Mouse (Mus musculus): ENCODE data around the gene Larp1. TPM values are rescaled to one million over a fixed set of nuclear protein-coding genes. Genes with fewer than 3 reads are reported as not detected.
"Not testable (repeated sequence)": the region's sequence is repeated elsewhere in the genome, so short reads cannot be mapped to it uniquely, and the experiment has no call there.

Larp1 gene
- total RNA-seq, 4 experiments from 2014 or later: 91.6 to 96.7 (median 94.3) TPM

DNA sequence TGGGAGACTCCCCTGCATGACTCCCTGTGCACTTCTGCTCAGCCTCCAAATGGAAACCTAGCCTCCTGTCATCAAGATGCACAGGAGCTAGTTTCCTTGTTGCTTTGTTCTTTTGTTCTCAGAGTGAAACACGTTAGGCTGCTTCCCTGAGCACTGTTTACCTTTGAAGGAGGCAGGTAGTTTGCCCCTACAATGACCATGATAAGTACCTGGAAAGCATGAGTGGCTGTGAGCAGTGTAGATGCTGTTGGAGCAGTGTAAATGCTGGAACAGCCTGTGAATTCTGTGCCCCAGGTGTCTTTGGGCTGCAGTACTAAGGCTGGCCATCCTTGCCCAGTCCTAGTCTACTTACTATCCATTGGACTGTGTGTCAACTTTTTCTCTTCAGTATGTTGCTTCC is 18.0 kb downstream of the Larp1 start:
- no peak for DNase-seq (ENCODE audit: low spot score in 2 of 2)

DNA sequence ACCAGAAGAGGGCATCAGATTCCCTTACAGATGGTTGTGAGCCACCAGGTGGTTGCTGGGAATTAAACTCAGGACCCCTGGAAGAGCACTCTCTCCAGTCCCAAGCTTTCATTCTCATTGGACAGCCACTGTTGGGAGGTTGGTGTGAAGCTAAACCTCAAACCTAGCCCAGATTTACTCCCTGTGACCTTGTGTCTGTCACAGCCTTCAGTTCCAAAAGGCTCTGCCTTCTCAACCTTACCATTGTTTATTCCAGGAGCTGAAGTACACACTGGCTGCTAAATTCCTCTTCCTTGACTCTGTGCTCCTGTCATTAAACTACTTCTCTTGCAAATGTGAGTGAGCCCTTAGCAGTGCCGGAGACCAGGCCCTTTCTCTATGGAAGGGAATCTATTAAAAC is 20.1 kb downstream of the Larp1 start:
- DNase-seq (ENCODE audit: low spot score in 2 of 2): no peak

DNA sequence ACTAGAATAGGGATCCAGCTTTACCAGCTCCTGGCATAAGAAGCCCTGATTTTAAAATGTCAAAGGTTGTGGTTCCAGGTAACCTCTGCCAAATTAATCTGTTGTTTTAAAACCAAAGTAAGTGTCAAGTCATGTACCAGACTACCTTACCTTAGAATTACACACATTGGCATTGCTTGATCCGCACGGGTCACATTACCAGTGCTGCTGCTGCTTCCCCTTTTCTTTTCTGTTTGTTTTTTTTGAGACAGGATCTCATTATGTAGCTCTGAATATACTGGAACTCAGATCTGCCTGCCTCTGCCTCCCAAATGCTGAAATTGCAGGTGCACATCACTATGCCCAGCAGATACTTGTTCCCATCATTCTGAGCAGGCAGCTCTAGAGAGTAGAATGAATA is 21.0 kb downstream of the Larp1 start:
- no peak for DNase-seq (ENCODE audit: low spot score in 2 of 2)

DNA sequence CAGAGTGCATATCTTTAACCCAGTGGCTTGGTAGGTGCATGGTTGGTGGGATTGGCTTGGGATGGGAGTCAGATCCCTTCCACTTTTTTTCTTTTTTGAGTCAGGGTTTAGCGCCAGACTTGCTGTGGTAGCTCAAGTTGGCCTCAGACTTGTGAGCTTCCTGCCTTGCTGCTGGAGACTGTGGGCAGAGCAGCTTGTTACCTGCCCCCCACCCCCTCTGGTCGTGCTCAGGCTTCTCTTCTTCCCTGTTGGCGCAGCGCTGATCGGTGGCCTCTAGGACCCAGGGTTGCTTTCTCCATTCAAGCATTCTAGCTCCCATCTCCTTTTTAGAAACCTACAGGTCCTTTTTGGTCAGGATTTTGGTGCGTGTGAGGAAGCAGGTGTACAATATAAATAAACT is 22.3 kb downstream of the Larp1 start:
- no peak for DNase-seq (ENCODE audit: low spot score in 2 of 2)

DNA sequence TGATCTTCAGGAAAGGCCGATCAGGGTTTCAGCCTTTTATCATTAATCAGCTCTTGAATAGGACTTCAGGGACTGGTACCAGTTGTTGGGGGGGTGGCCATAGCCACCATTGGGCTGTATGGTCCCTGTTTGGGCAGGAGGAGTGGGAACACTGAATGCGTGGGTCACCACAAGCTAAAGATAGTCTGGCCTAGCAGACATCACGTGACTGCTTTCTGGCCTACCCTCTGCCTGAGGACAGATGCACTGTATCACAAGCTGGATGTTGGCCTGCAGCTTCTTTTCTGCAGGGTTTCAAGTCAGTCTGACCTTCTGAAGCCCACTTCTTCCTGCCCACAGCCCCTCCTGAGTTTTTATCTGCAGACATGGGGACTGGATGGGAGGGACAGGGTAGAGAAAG is 24.8 kb downstream of the Larp1 start:
- no peak for DNase-seq (ENCODE audit: low spot score in 2 of 2)

DNA sequence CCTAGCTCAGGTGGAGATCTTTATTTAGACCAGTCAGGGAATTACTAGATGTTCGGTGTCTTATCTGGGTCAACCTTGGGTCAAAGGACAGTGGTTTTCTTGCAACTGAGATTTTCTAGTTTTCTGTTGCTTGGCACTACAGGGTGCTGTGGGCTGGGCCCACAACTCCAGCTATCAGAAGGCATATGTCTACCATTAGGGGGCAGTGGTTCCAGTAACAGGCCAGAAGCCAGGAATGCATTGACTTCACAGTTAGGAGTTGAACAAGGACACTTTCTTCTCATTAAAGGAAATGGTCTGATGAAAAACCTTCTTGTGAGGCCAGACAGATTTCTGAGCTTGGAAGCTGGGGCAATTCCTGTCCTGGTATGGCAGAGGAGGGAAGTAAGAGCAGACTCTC is 30.2 kb downstream of the Larp1 start:
- DNase-seq (ENCODE audit: low spot score in 2 of 2): no peak

DNA sequence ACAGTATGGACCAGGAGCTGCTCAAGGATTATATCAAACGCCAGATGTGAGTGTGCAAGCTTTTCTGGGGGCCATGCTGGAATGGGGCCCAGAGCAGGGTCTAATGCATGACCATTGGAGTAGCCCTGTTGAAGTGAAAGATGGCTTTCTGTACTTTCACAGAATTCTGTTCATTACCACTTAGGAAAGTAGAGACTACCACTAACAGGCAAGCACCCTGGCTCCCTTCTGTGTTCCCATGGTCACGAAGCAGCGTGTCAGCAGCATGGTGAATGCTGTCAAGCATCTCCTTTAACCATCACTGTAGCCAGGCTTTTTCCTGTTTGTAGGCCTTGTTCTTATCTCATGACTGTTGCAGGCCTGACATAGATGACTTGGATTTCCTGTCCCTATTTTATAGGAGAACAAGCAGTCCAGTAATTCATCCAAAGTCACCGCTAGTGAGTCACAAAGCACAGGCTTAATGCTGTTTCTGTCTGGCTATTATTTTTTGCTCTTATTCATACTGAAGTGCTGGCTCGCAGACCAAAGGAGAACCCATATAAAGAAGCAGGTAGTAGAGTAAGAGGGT is 34.1 kb downstream of the Larp1 start:
- no peak for DNase-seq (ENCODE audit: low spot score in 2 of 2)

DNA sequence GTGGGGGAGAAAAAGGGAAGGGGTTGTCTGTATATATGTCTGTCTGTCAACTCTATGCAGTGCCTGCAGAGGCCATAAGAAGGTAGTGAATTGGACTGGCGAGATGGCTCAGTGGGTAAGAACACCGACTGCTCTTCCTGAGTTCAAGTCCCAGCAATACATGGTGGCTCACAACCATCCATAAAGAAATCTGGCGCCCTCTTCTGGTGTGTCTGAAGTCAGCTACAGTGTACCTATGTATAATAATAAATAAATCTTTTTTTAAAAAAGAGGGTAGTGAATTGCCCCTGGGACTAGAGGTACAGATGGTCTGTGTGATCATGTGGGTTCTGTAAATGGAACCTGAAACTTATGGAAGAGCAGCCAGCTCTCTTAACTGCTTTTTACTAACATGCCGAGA is 37.6 kb downstream of the Larp1 start:
- DNase-seq (ENCODE audit: low spot score in 2 of 2): no peak

DNA sequence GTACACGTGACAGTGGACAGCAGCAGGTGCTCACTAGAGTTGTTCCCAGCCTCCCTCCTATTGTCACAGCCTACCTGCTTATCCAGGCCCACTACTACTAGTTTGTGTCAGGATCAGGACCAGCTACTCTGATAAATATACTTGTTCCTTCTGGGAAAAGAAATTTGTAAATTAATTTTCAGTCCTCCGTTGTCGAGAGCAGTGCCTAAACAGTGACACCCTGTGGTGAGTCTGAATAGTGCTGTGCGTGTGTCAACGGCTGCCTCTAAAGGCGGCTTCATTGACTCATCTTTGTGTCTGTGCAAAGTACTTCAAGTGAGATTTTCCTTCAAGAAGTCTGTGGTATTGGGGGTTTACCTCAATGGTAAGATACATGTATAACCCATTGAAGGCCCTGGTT is 48.6 kb downstream of the Larp1 start:
- DNase-seq (ENCODE audit: low spot score in 2 of 2): peak in 1 of 2 experiments; percentile 59

DNA sequence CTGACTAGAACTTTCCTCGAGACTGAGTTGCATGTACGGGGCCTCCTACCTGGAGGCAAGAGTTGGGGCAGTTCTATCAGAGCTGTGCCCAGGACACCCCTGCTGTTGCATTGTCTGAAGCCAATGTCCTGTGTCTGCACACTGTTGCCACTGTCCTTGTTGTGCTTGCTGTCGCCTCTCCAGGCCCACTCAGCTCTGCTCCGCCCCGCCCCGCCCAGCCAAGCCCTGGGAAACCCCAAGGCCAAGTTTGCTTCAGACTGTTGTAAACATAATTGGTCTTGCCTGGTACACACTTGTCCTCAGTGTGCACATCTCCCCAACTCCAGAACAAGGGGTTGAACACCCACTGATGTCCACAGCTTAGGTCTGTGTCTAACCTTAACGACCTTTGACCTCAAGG is 50.9 kb downstream of the Larp1 start:
- not testable (repeated sequence) for DNase-seq (ENCODE audit: low spot score in 2 of 2)

DNA sequence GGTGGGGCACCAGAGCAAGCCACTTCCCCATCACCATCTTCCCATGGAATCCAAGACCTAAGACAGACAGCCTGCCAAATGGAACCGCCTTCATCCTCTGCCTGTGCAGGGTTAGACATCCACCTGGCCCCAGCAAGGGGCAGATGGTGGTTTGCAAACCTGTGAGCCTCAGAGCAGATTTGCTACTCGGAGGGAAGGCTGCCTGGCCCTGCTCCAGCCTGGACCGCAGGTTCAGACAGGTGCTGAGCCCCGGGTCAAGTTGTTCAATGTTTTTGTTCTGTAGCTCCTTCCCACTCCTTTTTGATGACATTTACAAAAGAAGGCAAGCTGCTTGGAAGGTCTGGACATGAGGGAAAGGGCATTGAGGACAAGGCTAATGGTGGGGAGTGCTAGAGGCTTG is 52.4 kb downstream of the Larp1 start:
- not testable (repeated sequence) for DNase-seq (ENCODE audit: low spot score in 2 of 2)

DNA sequence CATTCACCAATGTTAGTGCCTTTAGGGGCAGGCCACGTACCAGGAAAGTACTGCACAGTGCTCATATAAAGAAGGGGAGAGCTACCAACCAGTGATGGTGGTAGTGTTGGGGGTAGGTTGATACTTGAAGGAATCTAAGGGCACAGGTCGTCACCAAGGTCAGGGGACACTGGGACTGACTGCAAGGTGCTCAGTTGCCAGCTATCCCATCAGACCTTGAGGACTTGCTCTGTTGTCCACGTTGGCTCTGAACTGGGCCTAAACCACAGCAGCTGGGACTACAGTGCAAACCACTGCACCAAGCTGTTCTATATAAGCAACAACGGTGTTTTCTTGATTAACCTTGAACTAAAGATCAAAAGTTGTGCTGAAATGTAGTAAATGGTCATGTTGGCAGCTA is 53.7 kb downstream of the Larp1 start:
- no peak for DNase-seq (ENCODE audit: low spot score in 2 of 2)

DNA sequence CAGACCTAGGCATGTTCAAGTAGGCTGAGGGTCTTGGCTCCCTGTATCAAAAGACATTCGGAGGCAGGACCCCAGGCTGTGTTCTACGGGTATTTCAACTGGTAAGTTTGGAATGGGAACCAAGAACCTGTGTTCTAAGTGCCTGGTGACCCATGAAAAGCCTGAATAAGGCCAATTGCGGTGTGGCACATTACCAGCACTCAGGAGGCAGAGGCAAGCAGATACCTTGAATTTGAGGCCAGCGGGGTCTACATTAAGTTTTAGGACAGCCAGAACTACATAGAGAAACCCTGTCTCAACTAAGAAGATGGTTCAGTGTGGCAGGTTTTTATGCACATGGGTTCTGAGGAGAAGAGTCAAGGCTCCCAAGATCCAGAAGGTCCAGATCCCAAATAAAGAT is 56.2 kb downstream of the Larp1 start:
- DNase-seq (ENCODE audit: low spot score in 2 of 2): no peak

DNA sequence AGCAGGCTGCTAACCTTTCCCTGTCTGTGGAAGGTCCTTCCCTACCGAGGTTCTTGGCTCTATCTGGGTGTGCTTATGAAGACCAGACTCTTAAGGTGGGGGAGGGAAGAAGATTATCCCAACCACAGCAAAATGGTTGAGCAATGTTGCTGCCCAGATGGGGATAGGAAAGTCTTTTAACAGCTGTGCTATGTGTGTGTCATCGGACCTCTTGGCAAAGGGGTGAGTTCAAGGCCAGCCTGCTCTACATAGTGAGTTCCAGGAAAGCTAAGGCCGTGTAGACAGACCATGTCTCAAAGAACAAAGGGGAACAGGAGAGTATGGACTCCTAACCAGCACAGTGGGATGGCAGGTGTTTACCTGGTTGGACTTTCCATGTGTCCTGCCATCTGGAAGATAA is 64.1 kb downstream of the Larp1 start:
- no peak for DNase-seq (ENCODE audit: low spot score in 2 of 2)

DNA sequence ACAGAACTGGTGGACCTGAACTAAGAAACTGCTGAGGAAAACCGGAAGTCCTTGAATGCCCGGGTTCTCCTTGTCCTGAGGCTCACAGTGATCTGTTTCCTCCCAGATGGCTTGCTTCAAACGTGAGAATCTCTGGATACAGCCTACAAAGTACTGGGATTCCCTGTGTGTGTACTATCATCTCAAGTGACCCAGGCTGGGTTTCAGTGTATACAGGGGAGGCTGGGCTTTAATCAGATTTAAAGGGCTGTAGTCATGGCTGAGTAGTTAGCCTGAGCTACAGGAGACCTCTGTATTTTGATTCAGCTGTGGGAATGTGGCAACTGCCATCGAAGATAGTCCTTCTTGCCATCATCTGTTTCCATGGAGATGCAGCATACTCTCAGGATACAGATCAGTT is 68.4 kb downstream of the Larp1 start:
- DNase-seq (ENCODE audit: low spot score in 2 of 2): no peak

DNA sequence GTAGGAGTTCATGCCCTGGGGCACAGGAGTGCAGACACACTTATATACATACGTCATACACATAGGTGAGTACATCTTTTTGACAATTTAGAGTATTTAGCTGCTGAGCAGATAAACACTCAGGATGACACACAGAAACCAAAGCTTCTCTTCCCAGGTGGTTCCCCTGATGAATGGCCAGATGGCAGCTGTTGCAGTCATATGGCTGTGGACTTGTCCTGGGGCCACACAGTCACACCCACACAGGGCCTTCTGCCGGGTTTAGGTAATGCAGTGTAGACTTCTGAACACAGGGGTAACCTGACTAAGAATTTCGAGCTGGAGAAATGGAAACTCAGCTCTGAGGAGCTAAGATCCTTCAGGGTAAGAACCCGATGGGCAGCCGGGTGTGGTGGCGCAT is 72.9 kb downstream of the Larp1 start:
- DNase-seq (ENCODE audit: low spot score in 2 of 2): no peak

DNA sequence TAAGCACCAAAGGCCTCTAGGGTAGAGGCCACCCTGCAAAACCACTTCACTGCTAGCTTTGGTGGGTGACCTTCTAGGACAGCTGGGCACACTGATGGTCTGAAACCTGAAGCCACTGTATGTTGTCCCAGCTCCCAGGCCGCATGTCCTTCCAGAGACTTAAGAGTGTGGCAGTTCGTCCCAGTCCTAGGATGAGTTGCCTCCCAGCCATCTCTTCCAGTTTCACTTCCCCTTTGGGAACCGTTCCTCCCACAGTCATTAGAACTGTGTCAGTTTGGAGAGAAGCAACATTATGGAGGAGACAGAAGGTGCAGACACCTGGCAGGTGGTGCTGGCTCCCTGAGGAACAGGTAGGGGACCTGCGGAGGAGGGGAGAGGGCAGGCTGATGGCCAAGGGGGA is 83.7 kb downstream of the Larp1 start:
- no peak for DNase-seq (ENCODE audit: low spot score in 2 of 2)

DNA sequence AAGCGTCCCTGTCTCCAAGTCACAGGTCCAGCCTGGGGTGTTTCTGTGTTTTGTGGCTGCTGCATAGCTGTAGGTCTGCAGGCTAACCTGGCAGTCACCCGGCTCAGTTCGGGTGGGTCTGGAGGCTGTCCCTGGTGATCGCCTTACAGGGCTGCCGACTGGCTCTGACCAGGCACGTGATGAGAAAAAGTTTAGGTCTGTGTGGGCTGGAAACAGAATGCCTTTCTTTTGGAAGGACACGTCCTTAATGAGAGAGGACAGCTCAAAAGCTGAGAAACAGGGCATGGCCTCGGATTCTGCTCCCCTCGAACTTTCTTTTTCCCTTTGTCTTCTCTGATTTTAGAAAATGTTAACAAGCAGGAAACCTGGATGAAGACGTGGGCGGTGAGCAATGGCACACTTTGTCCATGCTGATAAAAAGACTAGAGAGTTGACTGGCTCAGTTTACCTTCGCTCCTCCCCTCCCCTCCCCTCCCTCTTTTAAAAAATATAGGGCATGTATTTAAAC is 84.2 kb downstream of the Larp1 start, which contains the start of gene Gm12248:
Gene Gm12248, minus strand, starts transcription at position 114 of the 508 bp plus-strand sequence.
- DNase-seq (ENCODE audit: low spot score in 2 of 2): no peak

DNA sequence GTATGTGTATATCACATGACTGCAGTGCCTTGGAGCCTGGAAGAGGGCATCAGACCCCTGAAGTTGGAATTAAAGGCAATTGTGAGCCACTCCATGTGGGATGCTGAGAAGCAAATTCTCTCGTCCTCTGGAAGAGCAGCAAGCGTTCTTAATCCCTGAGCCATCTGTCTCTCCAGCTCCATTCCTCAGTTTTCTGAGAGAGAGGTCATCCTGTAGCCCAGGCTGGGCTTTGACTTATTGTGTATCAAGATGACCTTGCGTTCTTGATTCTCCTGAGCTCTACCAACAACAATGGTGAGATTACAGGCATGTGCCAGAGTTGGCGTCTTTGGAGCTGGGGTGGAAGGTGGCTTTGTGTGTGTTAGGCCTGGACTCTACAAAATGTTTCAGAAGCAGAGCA is 85.9 kb downstream of the Larp1 start:
- no peak for DNase-seq (ENCODE audit: low spot score in 2 of 2)

DNA sequence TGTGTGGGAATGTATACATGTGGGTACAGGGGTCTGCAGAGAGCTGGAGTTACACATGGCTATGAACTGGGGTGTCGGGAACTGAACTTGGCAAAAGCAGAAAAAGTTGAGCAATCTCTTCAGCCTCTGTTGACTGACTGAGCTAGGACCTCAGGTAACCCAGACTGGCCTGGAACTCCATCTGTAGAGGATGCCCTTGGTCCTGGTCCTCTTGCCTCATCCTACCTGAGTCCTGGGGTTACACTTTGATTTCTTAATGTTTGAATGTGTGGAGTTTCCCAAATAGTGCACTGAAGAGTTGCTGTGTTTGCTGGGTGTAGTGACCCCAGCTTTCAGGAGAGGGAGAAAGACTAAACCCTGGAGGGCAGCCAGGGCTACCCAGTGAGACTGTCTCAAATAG is 86.7 kb downstream of the Larp1 start:
- DNase-seq (ENCODE audit: low spot score in 2 of 2): no peak

DNA sequence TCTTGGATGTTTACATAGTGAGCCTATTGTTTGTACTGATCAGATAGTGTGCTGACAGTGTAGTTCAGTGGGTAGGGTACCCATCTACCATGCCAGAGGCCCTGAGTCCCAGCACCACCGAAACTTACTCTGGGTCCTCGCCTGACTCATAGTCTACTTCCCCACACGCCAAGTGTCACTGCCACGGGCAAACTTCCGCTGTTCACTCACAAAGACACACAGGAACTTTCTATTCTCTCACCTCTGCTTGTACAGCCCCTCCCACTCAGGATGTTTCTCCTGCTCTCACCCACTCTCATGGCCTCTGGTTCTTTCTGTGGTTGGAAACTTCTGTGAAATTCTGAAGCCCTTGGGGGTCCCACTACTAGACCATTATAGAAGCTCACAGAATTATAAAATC is 87.3 kb downstream of the Larp1 start:
- DNase-seq (ENCODE audit: low spot score in 2 of 2): no peak

DNA sequence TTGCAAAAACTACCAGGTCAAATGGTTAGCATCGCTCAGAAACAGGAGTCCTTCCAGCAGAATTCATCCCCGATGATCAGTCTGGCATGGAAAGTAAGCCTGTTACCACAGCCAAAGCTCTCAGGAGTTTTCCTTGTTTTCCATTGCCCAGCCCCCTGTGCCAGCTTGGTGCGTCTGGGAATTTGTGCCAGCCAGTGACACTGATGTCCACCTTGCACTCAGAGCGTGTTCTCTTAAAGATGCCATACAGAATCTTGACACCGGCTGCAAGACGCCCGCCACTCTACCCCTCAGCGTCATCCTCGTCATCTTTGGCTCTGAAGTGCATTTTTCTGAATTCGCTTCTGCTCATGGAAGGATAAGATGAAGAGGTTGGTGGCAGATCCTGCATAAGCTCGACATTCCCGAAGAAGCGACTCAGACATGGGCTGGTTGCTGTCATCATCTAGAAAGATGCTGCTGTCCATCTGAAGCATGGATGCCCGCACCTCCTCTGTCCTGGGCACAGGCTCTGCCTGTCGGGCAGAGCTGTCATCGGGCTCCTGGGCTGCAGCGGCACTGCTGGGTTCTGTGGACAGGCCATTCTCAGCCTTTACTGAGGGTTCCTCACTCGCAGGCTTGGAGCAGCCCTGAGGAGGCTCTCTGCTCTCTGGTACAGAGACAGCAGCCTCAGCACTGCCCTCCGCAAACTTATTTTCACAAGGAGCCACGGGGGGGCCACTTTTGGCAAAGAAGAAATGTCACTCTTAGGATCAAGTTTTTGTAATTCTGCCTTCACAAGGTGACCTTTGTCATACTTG is 88.2 kb downstream of the Larp1 start:
- DNase-seq (ENCODE audit: low spot score in 2 of 2): no peak

All from layer of hippocampus, adult 8-10 months (tissue).